Mouse (Mus musculus): ENCODE results near the gene Cers6.

- TF ChIP-seq CTCF (IDR thresholded peaks at IDR 0.05; ENCODE audit: control insufficient read depth, insufficient read depth, low read length), result no peak
- TF ChIP-seq POLR2A (IDR thresholded peaks at IDR 0.05; ENCODE audit: borderline replicate concordance, control insufficient read depth, low read depth, low read length), result no peak
Observed at GRCm38 (mm10) chr2:68960620-68961019, 99.4 kb downstream of the Cers6 start.

All from bone marrow, adult 2 months (tissue).